Mouse (Mus musculus) liver, embryonic 16.5 days (tissue): ENCODE data around the gene Car14. TPM values are rescaled to one million over a fixed set of nuclear protein-coding genes. Genes with fewer than 3 reads are reported as not detected.
A peak's percentile ranks its signal among the peaks of the same experiment; 100 is the strongest.
"Not testable (repeated sequence)": the region's sequence is repeated elsewhere in the genome, so short reads cannot be mapped to it uniquely, and the experiment has no call there.

ENCODE experiments used
- ATAC-seq: fragments of 200-750 bp; cut with Nextera tagmentation; 2 replicates; pipeline ENCODE4 v1.8.0; 2017; ENCODE audit warnings: low read depth, mild to moderate bottlenecking, moderate number of reproducible peaks, moderate library complexity
- H3K27ac ChIP-seq: fragments of 300-500 bp; sonication (generic); 2 replicates; pipeline ENCODE4 v1.5.1; 2014; ENCODE audit warnings: mild to moderate bottlenecking, low read length
- H3K27me3 ChIP-seq: fragments of 300-500 bp; sonication (generic); 2 replicates; pipeline ENCODE4 v1.6.1; 2014; ENCODE audit warnings: low read depth, low read length, mixed read lengths; ENCODE audit not compliant: control insufficient read depth, insufficient read depth
- H3K36me3 ChIP-seq: fragments of 300-500 bp; sonication (generic); 2 replicates; pipeline ENCODE4 v1.6.1; 2014; ENCODE audit warnings: mild to moderate bottlenecking; ENCODE audit not compliant: control insufficient read depth, insufficient read depth
- H3K4me1 ChIP-seq: fragments of 300-500 bp; sonication (generic); 2 replicates; pipeline ENCODE4 v1.6.1; 2014; ENCODE audit warnings: low read depth, low read length, mixed read lengths; ENCODE audit not compliant: control insufficient read depth
- H3K4me2 ChIP-seq: fragments of 300-500 bp; sonication (generic); 2 replicates; pipeline ENCODE4 v1.6.1; 2014; ENCODE audit warnings: low read depth, low read length, mixed read lengths
- H3K4me3 ChIP-seq: fragments of 300-500 bp; sonication (generic); 2 replicates; pipeline ENCODE4 v1.5.1; 2014; ENCODE audit warnings: low read depth, mild to moderate bottlenecking, low read length
- H3K9ac ChIP-seq: fragments of 300-500 bp; sonication (generic); 2 replicates; pipeline ENCODE4 v1.6.1; 2014; ENCODE audit warnings: low read depth, low read length
- H3K9me3 ChIP-seq: fragments of 300-500 bp; sonication (generic); replicated peaks from 2 replicates; pipeline ENCODE4 v1.6.1; 2016; ENCODE audit warnings: low read length; ENCODE audit not compliant: control insufficient read depth
- WGBS: fragments of 180-500 bp; shearing (Covaris S2); extraction: QIAGEN DNeasy Blood & Tissue Kit; methylation state at CpG from one replicate; pipeline ENCODE4 v1.1.7; 2014; ENCODE audit not compliant: insufficient replicate concordance; 5-methylcytosine and 5-hydroxymethylcytosine counted together
- polyA plus RNA-seq: library from polyadenylated mRNA; unstranded; fragments of >200 nt; fragmentation: Nextera tagmentation; extraction: Ambion mirVana; gene quantifications from 2 replicates; pipeline ENCODE4 v1.2.1, GENCODE M21; 2015

Car14 gene
- polyA plus RNA-seq = 14.6 and 15.4 TPM in 2 replicates

DNA sequence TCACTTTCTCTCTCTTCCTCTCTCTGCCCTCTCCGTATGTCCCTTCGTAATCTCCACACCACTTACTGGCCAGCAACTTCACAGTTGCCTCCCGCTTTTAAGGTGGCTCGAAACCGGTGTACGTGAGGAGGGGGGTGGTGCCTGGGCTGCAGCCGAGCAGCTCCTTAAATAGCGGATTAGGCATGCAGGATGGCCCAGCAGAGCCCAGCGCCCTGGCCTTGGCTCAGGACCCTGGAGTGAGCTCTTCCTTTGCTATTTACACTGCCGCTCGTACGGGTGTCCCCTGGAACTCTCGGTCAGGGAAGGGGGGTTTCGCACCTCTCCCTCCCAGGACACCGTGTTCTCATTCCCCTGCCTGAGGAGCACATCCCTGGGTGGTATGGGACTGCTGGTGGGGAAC is at the start of gene Car14:
Car14 (minus strand) TSS at position 124 of the 400 bp plus-strand sequence.
- H3K9ac ChIP-seq = peak within 1 kb of the TSS; percentile 27; the same call in 1 of the 2 replicates
- H3K9me3 ChIP-seq = no peaks in the 10 kb centered on the region
- H3K27ac ChIP-seq = peak within 1 kb of the TSS; percentile 81
- H3K4me1 ChIP-seq = peaks cover 7% of the 10 kb centered on the region
- H3K36me3 ChIP-seq = no peaks in the 10 kb centered on the region
- peaks cover 58% of the 10 kb centered on the region for H3K27me3 ChIP-seq
- H3K4me2 ChIP-seq = peak within 1 kb of the TSS; percentile 52
- peak within 1 kb of the TSS; percentile 36 for H3K4me3 ChIP-seq
- WGBS = 2% methylated on average over 15 of the region's 15 CpGs
- ATAC-seq = peak; percentile 30; the same call in 1 of the 2 replicates

DNA sequence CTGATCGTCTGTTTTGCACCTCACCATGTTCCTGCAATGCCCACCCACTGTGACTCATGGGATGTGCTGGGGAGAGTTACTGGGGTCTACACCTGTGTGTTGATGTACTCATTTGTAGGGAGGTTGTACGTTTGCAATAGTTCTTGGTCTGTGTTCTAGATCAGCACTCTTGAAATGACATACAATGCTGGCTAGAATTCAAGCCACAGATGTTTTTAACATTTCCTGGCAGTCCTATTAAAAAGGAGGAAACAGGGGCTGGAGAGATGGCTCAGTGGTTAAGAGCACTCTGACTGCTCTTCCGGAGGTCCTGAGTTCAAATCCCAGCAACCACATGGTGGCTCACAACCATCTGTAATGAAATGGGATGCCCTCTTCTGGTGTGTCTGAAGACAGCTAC is 49.0 kb upstream of the Car14 start:
- H3K27ac ChIP-seq = no peak overlapping the region
- ATAC-seq = no peak

DNA sequence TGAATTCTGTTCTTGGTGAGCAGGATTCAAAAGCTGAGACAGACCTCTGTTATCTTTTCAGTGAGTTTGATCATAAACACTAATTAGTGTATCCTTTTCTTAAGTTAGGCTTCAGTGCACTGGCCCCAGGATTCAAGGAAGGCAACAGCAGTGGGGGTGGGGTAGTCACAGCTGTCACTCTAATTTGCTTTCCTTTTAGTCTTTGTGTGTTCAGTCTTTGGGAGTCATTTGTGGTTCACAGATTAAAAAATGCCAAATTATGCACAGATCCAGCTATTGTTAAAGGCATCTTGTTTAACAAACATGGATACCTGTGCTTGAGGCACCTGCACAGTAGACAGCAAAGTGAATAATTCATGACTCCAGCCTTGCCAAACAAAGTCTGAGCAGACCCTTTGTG is 48.5 kb upstream of the Car14 start:
- H3K4me3 ChIP-seq = no peak overlapping the region
- H3K9ac ChIP-seq = no peak overlapping the region
- H3K27ac ChIP-seq = no peak overlapping the region
- peaks cover 16% of the 10 kb centered on the region for H3K4me1 ChIP-seq
- H3K27me3 ChIP-seq = no peaks in the 10 kb centered on the region
- no peaks in the 10 kb centered on the region; the same call in 1 of the 2 replicates for H3K36me3 ChIP-seq
- no peaks in the 10 kb centered on the region for H3K9me3 ChIP-seq
- no peak for ATAC-seq
- H3K4me2 ChIP-seq = no peak overlapping the region

More for the DNA sequence above, 49.0 kb upstream of the Car14 start:
- H3K4me2 ChIP-seq = no peak overlapping the region
- 64% methylated on average over 3 of the region's 3 CpGs for WGBS
- H3K27me3 ChIP-seq = no peaks in the 10 kb centered on the region
- no peaks in the 10 kb centered on the region for H3K9me3 ChIP-seq
- no peaks in the 10 kb centered on the region for H3K36me3 ChIP-seq
- H3K9ac ChIP-seq = no peak overlapping the region
- H3K4me1 ChIP-seq = peaks cover 16% of the 10 kb centered on the region
- no peak overlapping the region for H3K4me3 ChIP-seq

DNA sequence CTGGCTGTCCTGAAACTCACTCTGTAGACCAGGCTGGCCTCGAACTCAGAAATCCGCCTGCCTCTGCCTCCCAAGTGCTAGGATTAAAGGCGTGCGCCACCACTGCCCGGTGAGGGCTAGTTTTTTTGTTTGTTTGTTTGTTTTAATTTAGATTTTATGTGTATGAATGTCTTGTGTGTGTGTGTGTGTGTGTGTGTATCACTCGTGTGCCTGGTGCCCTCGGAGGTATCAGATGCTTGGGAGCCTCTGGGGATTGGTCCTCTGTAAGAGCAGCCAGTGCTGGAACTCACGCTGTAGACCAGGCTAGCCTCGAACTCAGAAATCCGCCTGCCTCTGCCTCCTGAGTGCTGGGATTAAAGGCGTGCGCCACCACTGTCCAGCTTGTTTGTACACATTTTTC is 47.1 kb upstream of the Car14 start:
- Histone ChIP-seq H3K4me2 (peak overlapping the region; percentile 92), H3K4me1 (peaks cover 10% of the 10 kb centered on the region), H3K9ac (peak overlapping the region; percentile 80), H3K27ac (peak overlapping the region; percentile 95), H3K4me3 (peak overlapping the region; percentile 73)
- WGBS = 59% methylated on average over 12 of the region's 12 CpGs
- H3K9me3 ChIP-seq, H3K36me3 ChIP-seq, H3K27me3 ChIP-seq, ATAC-seq: not testable (repeated sequence)

DNA sequence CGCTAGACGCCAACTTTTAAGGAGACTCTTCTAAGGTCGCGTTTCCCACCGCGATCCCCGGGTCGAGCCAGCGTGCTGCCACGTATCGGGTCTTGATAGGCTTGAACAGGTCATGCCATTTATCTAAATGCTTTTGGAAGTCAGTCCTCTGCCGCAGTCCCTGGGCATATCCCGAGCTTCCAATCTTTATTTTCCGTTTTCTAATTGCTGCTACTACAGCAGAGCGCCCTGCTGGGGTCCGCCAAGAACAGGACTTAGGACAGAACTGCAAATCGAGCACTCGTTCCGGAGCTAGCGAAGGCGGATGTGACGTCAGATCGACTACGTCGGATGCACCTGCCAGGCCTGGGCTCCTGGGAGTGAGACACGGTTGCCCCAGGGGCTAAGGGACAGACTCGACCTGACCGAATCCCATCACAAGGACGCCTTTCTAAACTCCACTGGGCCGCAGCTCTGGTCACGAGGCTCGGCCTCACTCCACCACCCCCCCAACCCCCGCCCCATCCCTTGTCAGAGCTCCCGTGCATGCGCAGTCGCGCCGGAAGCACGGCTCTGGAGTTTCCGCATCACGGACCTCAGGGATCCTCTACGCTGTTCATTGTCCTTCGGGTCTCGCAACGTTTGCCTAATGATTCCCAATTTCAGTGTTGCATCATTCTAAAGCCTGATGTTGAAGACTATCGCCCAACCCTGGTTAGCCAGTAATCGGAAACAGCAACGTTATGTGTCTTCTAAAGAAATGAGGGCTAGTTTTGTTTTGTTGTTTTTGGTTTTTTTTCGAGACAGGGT is 46.5 kb upstream of the Car14 start:
- Histone ChIP-seq H3K9me3 (no peaks in the 10 kb centered on the region), H3K27ac (peak overlapping the region; percentile 95), H3K27me3 (no peaks in the 10 kb centered on the region), H3K4me3 (peak overlapping the region; percentile 73), H3K9ac (peak overlapping the region; percentile 80), H3K36me3 (peaks cover 7% of the 10 kb centered on the region), H3K4me2 (peak overlapping the region; percentile 92), H3K4me1 (peaks cover 10% of the 10 kb centered on the region)
- ATAC-seq = peak; percentile 94
- WGBS = under 1% methylated on average over 49 of the region's 49 CpGs

DNA sequence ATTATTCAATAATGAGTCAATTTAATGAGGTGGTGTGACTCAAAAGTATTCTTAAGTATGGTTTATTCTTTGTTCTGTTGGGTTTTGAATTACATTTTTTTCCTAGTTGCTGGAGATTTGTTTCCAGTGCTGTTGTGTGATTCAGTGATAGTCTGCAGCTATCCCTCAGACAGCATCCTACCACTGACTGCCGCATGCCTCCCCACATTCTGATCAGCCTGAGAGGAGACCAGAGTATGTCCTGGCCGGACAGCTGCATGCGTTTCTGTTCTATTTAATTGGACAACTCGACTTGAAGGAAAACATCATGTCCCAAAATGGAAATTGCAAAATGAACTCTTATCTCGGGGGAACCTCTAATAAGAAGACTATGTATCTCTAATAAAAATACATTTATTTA is 43.8 kb upstream of the Car14 start:
- ATAC-seq = no peak
- WGBS = 78% methylated on average over 5 of the region's 5 CpGs
- peaks cover 7% of the 10 kb centered on the region; the same call in 1 of the 2 replicates for H3K4me1 ChIP-seq

GRCm38 (mm10) chr3:95945731-95946240 is 41.3 kb upstream of the Car14 start:
- ATAC-seq = no peak
- Histone ChIP-seq H3K9ac (no peak overlapping the region), H3K4me3 (no peak overlapping the region), H3K27ac (no peak overlapping the region), H3K27me3 (no peaks in the 10 kb centered on the region), H3K9me3 (no peaks in the 10 kb centered on the region), H3K4me1 (peaks cover 3% of the 10 kb centered on the region; the same call in 1 of the 2 replicates), H3K4me2 (no peak overlapping the region), H3K36me3 (peaks cover 46% of the 10 kb centered on the region)
- 91% methylated on average over 14 of the region's 14 CpGs for WGBS

More for the DNA sequence above, 43.8 kb upstream of the Car14 start:
- no peak overlapping the region for H3K4me3 ChIP-seq
- H3K27me3 ChIP-seq = no peaks in the 10 kb centered on the region
- H3K9me3 ChIP-seq = no peaks in the 10 kb centered on the region
- no peak overlapping the region for H3K9ac ChIP-seq
- peaks cover 22% of the 10 kb centered on the region for H3K36me3 ChIP-seq
- H3K4me2 ChIP-seq = no peak overlapping the region
- H3K27ac ChIP-seq = no peak overlapping the region

- H3K9ac ChIP-seq = no peak overlapping the region
- H3K36me3 ChIP-seq = peaks cover 56% of the 10 kb centered on the region
- H3K27me3 ChIP-seq = no peaks in the 10 kb centered on the region
- H3K4me1 ChIP-seq = peaks cover 3% of the 10 kb centered on the region; the same call in 1 of the 2 replicates
- H3K9me3 ChIP-seq = no peaks in the 10 kb centered on the region
- 69% methylated on average over 8 of the region's 8 CpGs for WGBS
- H3K4me3 ChIP-seq = no peak overlapping the region
- peak; percentile 53; the same call in 1 of the 2 replicates for ATAC-seq
- H3K27ac ChIP-seq = no peak overlapping the region
- H3K4me2 ChIP-seq = no peak overlapping the region
Measured at GRCm38 (mm10) chr3:95944742-95945141, 40.3 kb upstream of the Car14 start.

DNA sequence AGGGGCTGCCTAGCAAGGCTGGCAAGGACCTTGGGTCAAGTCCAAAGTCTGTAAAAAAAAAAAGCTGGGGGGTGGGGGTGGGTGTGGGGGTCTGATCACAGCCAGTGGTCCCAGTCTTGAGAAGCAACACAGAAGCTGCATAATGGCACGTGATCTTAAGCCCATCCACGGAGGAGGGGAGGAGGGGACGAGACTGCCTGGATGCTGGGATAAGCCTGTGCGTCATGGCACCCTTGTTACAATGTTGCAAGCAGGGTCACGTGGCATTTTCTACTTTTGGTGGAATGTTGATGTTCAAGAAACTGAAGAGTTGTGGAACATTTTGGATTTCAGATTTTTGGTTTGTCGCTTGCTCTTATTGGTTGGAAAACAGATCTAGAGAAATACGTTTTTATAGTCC is 38.7 kb upstream of the Car14 start:
- WGBS = 89% methylated on average over 7 of the region's 7 CpGs
- Histone ChIP-seq H3K4me2 (no peak overlapping the region), H3K4me1 (no peaks in the 10 kb centered on the region), H3K9me3 (no peaks in the 10 kb centered on the region), H3K36me3 (peaks cover 70% of the 10 kb centered on the region), H3K27ac (no peak overlapping the region), H3K9ac (no peak overlapping the region), H3K27me3 (no peaks in the 10 kb centered on the region), H3K4me3 (no peak overlapping the region)
- ATAC-seq = no peak
